Mouse (Mus musculus): Measurements from ENCODE around the gene 6330409D20Rik.

DNA sequence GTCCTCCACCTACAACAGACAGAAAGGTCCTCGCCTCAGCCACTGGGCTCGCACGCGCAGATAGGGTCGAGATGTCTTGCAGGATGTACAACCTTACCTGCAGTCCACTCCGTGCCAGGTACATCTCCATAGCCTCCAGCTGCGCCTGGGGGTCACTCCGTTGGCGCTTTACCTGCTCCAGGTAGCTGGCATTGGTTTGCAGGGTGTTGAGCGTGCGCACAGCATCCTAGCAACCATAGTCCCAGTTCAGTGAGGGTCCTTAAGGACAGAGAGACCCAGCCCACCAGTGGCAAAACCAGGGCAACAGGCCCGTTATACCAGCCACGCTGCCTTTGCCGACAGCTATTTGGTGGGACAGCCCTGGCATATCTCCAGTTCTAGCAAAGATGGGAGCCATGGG is 48.3 kb downstream of the 6330409D20Rik start:
- TF ChIP-seq CTCF (conservative IDR thresholded peaks at IDR 0.05; ENCODE audit: insufficient read depth, insufficient read length, low read depth, low read length) (no peak), POLR2A (IDR thresholded peaks at IDR 0.05; ENCODE audit: low read depth, low read length) (no peak)
